Mouse (Mus musculus): ENCODE measurements around the gene Mthfd1. TPM values are rescaled to one million over a fixed set of nuclear protein-coding genes. Genes with fewer than 3 reads are reported as not detected.

Gene Mthfd1
- polyA plus RNA-seq, 1 experiment from 2014 or later, result 49.5 TPM

DNA sequence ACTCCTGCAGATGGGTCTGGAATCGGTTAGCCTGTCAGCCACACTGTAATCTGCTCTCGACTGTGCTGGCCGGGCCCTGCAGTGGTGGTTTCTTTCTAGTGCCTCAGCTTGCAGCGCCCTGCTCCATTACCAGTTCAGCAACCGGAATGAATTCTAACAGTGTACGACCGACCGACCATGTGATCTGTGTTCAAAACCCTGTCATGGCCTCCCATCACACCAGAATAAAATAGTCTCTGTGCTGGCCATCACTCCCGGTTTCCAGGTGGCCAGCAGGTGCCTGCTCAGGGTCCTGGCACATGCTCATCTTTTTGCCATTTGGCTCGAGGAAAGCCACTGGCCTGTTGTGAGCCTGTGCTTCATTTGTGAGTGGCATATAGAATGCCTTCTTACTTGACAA, 13.6 kb downstream of the Mthfd1 start:
- DNase-seq (ENCODE audit: low spot score) (no peak), ATAC-seq (ENCODE audit: low FRiP score) (no peak)
- Histone ChIP-seq H3K36me3 (ENCODE audit: control insufficient read depth, insufficient read depth, low read length) (no peaks in the 10 kb centered on the region), H3K4me2 (replicated peaks; ENCODE audit: low read depth, low read length) (no peak overlapping the region), H3K4me3 (ENCODE audit: low read depth, low read length) (no peak overlapping the region), H3K4me1 (replicated peaks; ENCODE audit: control insufficient read depth, insufficient read depth, low read length) (no peaks in the 10 kb centered on the region), H3K27me3 (ENCODE audit: control insufficient read depth, insufficient read depth, low read length) (no peaks in the 10 kb centered on the region), H3K9ac (ENCODE audit: low read depth, low read length) (no peak overlapping the region), H3K9me3 (ENCODE audit: control insufficient read depth, low read length) (no peaks in the 10 kb centered on the region), H3K27ac (ENCODE audit: low read depth, low read length) (no peak overlapping the region)
- WGBS, result 84% methylated on average over 10 of the region's 10 CpGs

DNA sequence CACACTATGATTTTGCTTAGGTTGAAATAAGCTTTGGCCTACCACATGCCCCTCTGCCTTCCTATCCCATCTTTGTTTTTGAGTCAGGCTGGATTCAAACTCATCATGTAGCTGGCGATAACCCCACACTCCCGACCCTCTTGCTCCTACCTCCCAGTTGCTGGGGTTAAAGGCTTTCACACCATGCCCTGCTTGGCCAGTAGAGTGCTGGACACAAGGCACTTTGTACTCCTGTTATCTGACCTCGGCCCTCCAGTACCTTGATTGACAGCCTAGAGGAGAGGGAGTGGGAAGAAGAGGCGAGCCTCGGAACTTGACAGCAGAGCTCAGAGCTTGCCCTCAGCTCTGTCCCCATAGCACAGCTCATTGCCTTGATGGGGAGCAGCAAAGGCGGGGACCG, 14.1 kb downstream of the Mthfd1 start:
- Histone ChIP-seq H3K36me3 (ENCODE audit: control insufficient read depth, insufficient read depth, low read length) (no peaks in the 10 kb centered on the region), H3K9me3 (ENCODE audit: control insufficient read depth, low read length) (no peaks in the 10 kb centered on the region), H3K4me2 (replicated peaks; ENCODE audit: low read depth, low read length) (no peak overlapping the region), H3K9ac (ENCODE audit: low read depth, low read length) (no peak overlapping the region), H3K4me3 (ENCODE audit: low read depth, low read length) (no peak overlapping the region), H3K27me3 (ENCODE audit: control insufficient read depth, insufficient read depth, low read length) (no peaks in the 10 kb centered on the region), H3K27ac (ENCODE audit: low read depth, low read length) (no peak overlapping the region), H3K4me1 (replicated peaks; ENCODE audit: control insufficient read depth, insufficient read depth, low read length) (no peaks in the 10 kb centered on the region)
- DNase-seq (ENCODE audit: low spot score) (no peak), ATAC-seq (ENCODE audit: low FRiP score) (no peak)
- 69% methylated on average over 7 of the region's 7 CpGs for WGBS

DNA sequence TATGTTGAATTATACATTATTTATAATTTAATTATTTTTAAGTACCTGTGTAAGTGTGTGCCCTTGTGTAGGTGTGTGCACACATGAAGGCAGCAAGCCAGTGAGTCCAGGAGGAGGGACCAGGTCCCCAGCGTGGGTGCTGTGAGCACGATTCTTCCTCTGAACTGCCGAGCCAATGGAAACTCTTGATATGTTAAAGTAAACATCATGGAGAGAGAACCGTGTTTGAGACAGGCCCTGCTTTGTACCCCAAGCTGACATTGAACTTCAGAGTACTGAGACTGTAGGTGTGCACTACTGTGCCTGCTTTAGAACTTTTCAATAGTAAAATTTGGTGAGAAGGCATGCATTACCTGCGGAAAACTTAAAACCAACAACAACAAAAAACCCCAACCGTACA, 16.4 kb downstream of the Mthfd1 start:
- Histone ChIP-seq H3K27ac (ENCODE audit: low read depth, low read length) (no peak overlapping the region), H3K4me3 (ENCODE audit: low read depth, low read length) (no peak overlapping the region), H3K27me3 (ENCODE audit: control insufficient read depth, insufficient read depth, low read length) (no peaks in the 10 kb centered on the region), H3K36me3 (ENCODE audit: control insufficient read depth, insufficient read depth, low read length) (no peaks in the 10 kb centered on the region), H3K4me2 (replicated peaks; ENCODE audit: low read depth, low read length) (no peak overlapping the region), H3K9ac (ENCODE audit: low read depth, low read length) (no peak overlapping the region), H3K9me3 (ENCODE audit: control insufficient read depth, low read length) (no peaks in the 10 kb centered on the region), H3K4me1 (replicated peaks; ENCODE audit: control insufficient read depth, insufficient read depth, low read length) (no peaks in the 10 kb centered on the region)
- no peak for DNase-seq (ENCODE audit: low spot score)
- 93% methylated on average over 6 of the region's 6 CpGs for WGBS
- no peak for ATAC-seq (ENCODE audit: low FRiP score)

GRCm38 (mm10) chr12:76272610-76273524, 17.8 kb downstream of the Mthfd1 start:
- 90% methylated on average over 10 of the region's 10 CpGs for WGBS
- H3K36me3 ChIP-seq (ENCODE audit: control insufficient read depth, insufficient read depth, low read length), result no peaks in the 10 kb centered on the region
- no peaks in the 10 kb centered on the region for H3K4me1 ChIP-seq (replicated peaks; ENCODE audit: control insufficient read depth, insufficient read depth, low read length)
- no peak for DNase-seq (ENCODE audit: low spot score)
- no peak overlapping the region for H3K27ac ChIP-seq (ENCODE audit: low read depth, low read length)
- no peaks in the 10 kb centered on the region for H3K9me3 ChIP-seq (ENCODE audit: control insufficient read depth, low read length)
- ATAC-seq (ENCODE audit: low FRiP score), result no peak
- H3K4me3 ChIP-seq (ENCODE audit: low read depth, low read length), result no peak overlapping the region
- no peaks in the 10 kb centered on the region for H3K27me3 ChIP-seq (ENCODE audit: control insufficient read depth, insufficient read depth, low read length)
- no peak overlapping the region for H3K9ac ChIP-seq (ENCODE audit: low read depth, low read length)
- H3K4me2 ChIP-seq (replicated peaks; ENCODE audit: low read depth, low read length), result no peak overlapping the region

GRCm38 (mm10) chr12:76278209-76278608, 23.1 kb downstream of the Mthfd1 start:
- no peak for DNase-seq (ENCODE audit: low spot score)
- H3K36me3 ChIP-seq (ENCODE audit: control insufficient read depth, insufficient read depth, low read length), result no peaks in the 10 kb centered on the region
- ATAC-seq (ENCODE audit: low FRiP score), result no peak

DNA sequence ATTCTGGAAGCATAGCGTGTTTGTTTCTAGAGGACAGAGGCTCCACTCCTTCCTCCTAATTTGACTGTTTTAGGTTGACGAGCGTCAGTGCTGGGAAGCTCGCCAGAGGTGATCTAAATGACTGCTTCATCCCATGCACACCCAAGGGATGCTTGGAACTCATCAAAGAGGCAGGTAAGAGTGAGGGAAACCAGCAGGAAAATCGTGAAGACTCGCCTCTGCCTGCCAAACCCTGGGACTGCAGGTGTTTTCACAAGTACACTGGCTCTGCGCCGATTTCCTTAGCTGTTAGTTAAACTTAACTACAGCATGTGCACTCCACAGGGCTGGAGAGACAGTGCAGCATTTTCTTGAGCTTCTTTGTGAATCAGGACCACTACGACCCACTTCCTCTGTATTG, 25.5 kb downstream of the Mthfd1 start:
- Histone ChIP-seq H3K9me3 (ENCODE audit: control insufficient read depth, low read length) (no peaks in the 10 kb centered on the region), H3K36me3 (ENCODE audit: control insufficient read depth, insufficient read depth, low read length) (no peaks in the 10 kb centered on the region), H3K4me3 (ENCODE audit: low read depth, low read length) (no peak overlapping the region), H3K4me1 (replicated peaks; ENCODE audit: control insufficient read depth, insufficient read depth, low read length) (no peaks in the 10 kb centered on the region), H3K27ac (ENCODE audit: low read depth, low read length) (no peak overlapping the region), H3K27me3 (ENCODE audit: control insufficient read depth, insufficient read depth, low read length) (no peaks in the 10 kb centered on the region), H3K4me2 (replicated peaks; ENCODE audit: low read depth, low read length) (no peak overlapping the region), H3K9ac (ENCODE audit: low read depth, low read length) (no peak overlapping the region)
- DNase-seq (ENCODE audit: low spot score) (no peak), ATAC-seq (ENCODE audit: low FRiP score) (no peak)
- 93% methylated on average over 9 of the region's 9 CpGs for WGBS

More at GRCm38 (mm10) chr12:76278209-76278608, 23.1 kb downstream of the Mthfd1 start:
- Histone ChIP-seq H3K4me2 (replicated peaks; ENCODE audit: low read depth, low read length) (no peak overlapping the region), H3K4me1 (replicated peaks; ENCODE audit: control insufficient read depth, insufficient read depth, low read length) (no peaks in the 10 kb centered on the region), H3K9ac (ENCODE audit: low read depth, low read length) (no peak overlapping the region), H3K4me3 (ENCODE audit: low read depth, low read length) (no peak overlapping the region), H3K9me3 (ENCODE audit: control insufficient read depth, low read length) (no peaks in the 10 kb centered on the region), H3K27ac (ENCODE audit: low read depth, low read length) (no peak overlapping the region), H3K27me3 (ENCODE audit: control insufficient read depth, insufficient read depth, low read length) (no peaks in the 10 kb centered on the region)
- 85% methylated on average over 6 of the region's 6 CpGs for WGBS

GRCm38 (mm10) chr12:76281111-76281660, 26.1 kb downstream of the Mthfd1 start:
- Histone ChIP-seq H3K4me2 (replicated peaks; ENCODE audit: low read depth, low read length) (no peak overlapping the region), H3K9ac (ENCODE audit: low read depth, low read length) (no peak overlapping the region), H3K27me3 (ENCODE audit: control insufficient read depth, insufficient read depth, low read length) (no peaks in the 10 kb centered on the region), H3K4me1 (replicated peaks; ENCODE audit: control insufficient read depth, insufficient read depth, low read length) (no peaks in the 10 kb centered on the region), H3K36me3 (ENCODE audit: control insufficient read depth, insufficient read depth, low read length) (no peaks in the 10 kb centered on the region), H3K27ac (ENCODE audit: low read depth, low read length) (no peak overlapping the region), H3K4me3 (ENCODE audit: low read depth, low read length) (no peak overlapping the region), H3K9me3 (ENCODE audit: control insufficient read depth, low read length) (no peaks in the 10 kb centered on the region)
- 89% methylated on average over 2 of the region's 2 CpGs for WGBS
- ATAC-seq (ENCODE audit: low FRiP score) (no peak), DNase-seq (ENCODE audit: low spot score) (no peak)

DNA sequence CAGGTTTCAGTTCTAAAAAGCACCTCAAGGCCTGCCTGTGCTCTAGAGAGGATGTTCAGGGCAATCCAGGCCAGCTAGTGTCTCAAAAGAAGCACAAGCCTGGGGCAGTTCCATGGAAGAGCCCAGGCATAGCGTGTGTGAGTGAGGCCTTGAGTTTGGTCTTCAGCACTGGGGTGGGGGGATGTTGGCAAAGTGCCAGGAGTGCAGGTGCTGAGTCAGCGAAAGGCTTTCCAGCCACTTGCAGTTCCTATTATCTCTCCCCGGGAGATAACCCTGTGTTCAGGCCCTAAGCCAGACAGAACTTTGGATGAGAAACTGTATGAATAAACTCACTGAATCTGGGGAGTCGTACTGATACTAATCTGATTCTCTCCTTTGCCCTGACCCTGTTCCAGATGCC, 27.0 kb downstream of the Mthfd1 start:
- no peak overlapping the region for H3K9ac ChIP-seq (ENCODE audit: low read depth, low read length)
- 83% methylated on average over 4 of the region's 4 CpGs for WGBS
- H3K36me3 ChIP-seq (ENCODE audit: control insufficient read depth, insufficient read depth, low read length), result no peaks in the 10 kb centered on the region
- no peaks in the 10 kb centered on the region for H3K9me3 ChIP-seq (ENCODE audit: control insufficient read depth, low read length)
- no peak for ATAC-seq (ENCODE audit: low FRiP score)
- no peaks in the 10 kb centered on the region for H3K4me1 ChIP-seq (replicated peaks; ENCODE audit: control insufficient read depth, insufficient read depth, low read length)
- H3K27ac ChIP-seq (ENCODE audit: low read depth, low read length), result no peak overlapping the region
- no peaks in the 10 kb centered on the region for H3K27me3 ChIP-seq (ENCODE audit: control insufficient read depth, insufficient read depth, low read length)
- no peak overlapping the region for H3K4me2 ChIP-seq (replicated peaks; ENCODE audit: low read depth, low read length)
- DNase-seq (ENCODE audit: low spot score), result peak; percentile 34
- H3K4me3 ChIP-seq (ENCODE audit: low read depth, low read length), result no peak overlapping the region

All from hindbrain, embryonic 11.5 days (tissue).